Mouse (Mus musculus): Measurements from ENCODE around the gene Chaf1a.
"Not testable (repeated sequence)": the region's sequence is repeated elsewhere in the genome, so short reads cannot be mapped to it uniquely, and the experiment has no call there.

Gene Chaf1a

GRCm38 (mm10) chr17:56038583-56039261 is 1.5 kb upstream of the Chaf1a start:
- no peak for DNase-seq (ENCODE audit: low spot score in 2 of 2)

- DNase-seq (ENCODE audit: low spot score in 2 of 2): no peak
These were observed 894 bp upstream of the Chaf1a start for GRCm38 (mm10) chr17:56039345-56039744.

- no peak for DNase-seq (ENCODE audit: low spot score in 2 of 2)
These were observed 571 bp downstream of the Chaf1a start for GRCm38 (mm10) chr17:56040857-56041163.

GRCm38 (mm10) chr17:56051369-56051768 is 11.1 kb downstream of the Chaf1a start:
- DNase-seq (ENCODE audit: low spot score in 2 of 2): no peak

GRCm38 (mm10) chr17:56054938-56055337 is 14.7 kb downstream of the Chaf1a start:
- DNase-seq (ENCODE audit: low spot score in 2 of 2): no peak

- DNase-seq (ENCODE audit: low spot score in 2 of 2): no peak
These were observed 15.9 kb downstream of the Chaf1a start for GRCm38 (mm10) chr17:56055945-56056678.

- DNase-seq (ENCODE audit: low spot score in 2 of 2): no peak
These were observed 17.3 kb downstream of the Chaf1a start for GRCm38 (mm10) chr17:56057381-56058120.

- no peak for DNase-seq (ENCODE audit: low spot score in 2 of 2)
These were observed 21.8 kb downstream of the Chaf1a start for GRCm38 (mm10) chr17:56062081-56062480.

- DNase-seq (ENCODE audit: low spot score in 2 of 2): not testable (repeated sequence)
These were observed 25.5 kb downstream of the Chaf1a start for GRCm38 (mm10) chr17:56065715-56066114.

GRCm38 (mm10) chr17:56066451-56066850 is 26.2 kb downstream of the Chaf1a start:
- DNase-seq (ENCODE audit: low spot score in 2 of 2): no peak

GRCm38 (mm10) chr17:56069066-56069465 is 28.8 kb downstream of the Chaf1a start:
- DNase-seq (ENCODE audit: low spot score in 2 of 2): no peak

GRCm38 (mm10) chr17:56071126-56071525 is 30.9 kb downstream of the Chaf1a start:
- no peak for DNase-seq (ENCODE audit: low spot score in 2 of 2)

GRCm38 (mm10) chr17:56072243-56072642 is 32.0 kb downstream of the Chaf1a start:
- no peak for DNase-seq (ENCODE audit: low spot score in 2 of 2)

GRCm38 (mm10) chr17:56074097-56074826 is 34.0 kb downstream of the Chaf1a start:
- peak; percentile 84 to 92 for DNase-seq (ENCODE audit: low spot score in 2 of 2)

GRCm38 (mm10) chr17:56074827-56075208 is 34.6 kb downstream of the Chaf1a start, which contains the start of gene Ubxn6:
Ubxn6 (minus strand) TSS chr17:56075028.
- DNase-seq (ENCODE audit: low spot score in 2 of 2): peak; percentile 97 to 99

- no peak for DNase-seq (ENCODE audit: low spot score in 2 of 2)
These were observed 37.3 kb downstream of the Chaf1a start for GRCm38 (mm10) chr17:56077523-56077922.

- DNase-seq (ENCODE audit: low spot score in 2 of 2): not testable (repeated sequence)
These were observed 38.1 kb downstream of the Chaf1a start for GRCm38 (mm10) chr17:56078361-56078760.

GRCm38 (mm10) chr17:56078880-56079795 is 38.9 kb downstream of the Chaf1a start, which contains the start of gene Hdgfl2:
Hdgfl2 (plus strand) TSS chr17:56079634.
- peak; percentile 99 to 100 for DNase-seq (ENCODE audit: low spot score in 2 of 2)

GRCm38 (mm10) chr17:56079921-56080320 is 39.7 kb downstream of the Chaf1a start:
- no peak for DNase-seq (ENCODE audit: low spot score in 2 of 2)

GRCm38 (mm10) chr17:56080781-56081585 is 40.7 kb downstream of the Chaf1a start:
- no peak for DNase-seq (ENCODE audit: low spot score in 2 of 2)
